Mouse (Mus musculus) liver, postnatal 0 days (tissue): ENCODE data around the gene Ccdc121.
A peak's percentile ranks its signal among the peaks of the same experiment; 100 is the strongest.

Experiments used
- CTCF ChIP-seq: sonication (generic); IDR thresholded peaks from 2 replicates; pipeline ENCODE4 v1.5.1; 2016; ENCODE audit warnings: antibody characterized with exemption, low read depth
- EP300 ChIP-seq: IDR thresholded peaks from 2 replicates; pipeline ENCODE4 v1.6.1; 2016; ENCODE audit warnings: antibody characterized with exemption, low read depth, mild to moderate bottlenecking

- TF ChIP-seq CTCF: peak; percentile 97
- no peak for TF ChIP-seq EP300
These were observed 34.0 kb upstream of the Ccdc121 start for GRCm38 (mm10) chr1:181545044-181545772.
